Mouse (Mus musculus) heart, adult 9 months (tissue): Measurements from ENCODE around the gene Tert.

Source experiments
- DNase-seq, 2 experiments: peaks; one replicate each; pipeline ENCODE4 v3.0.0; 2022; ENCODE audit warnings: low spot score in 2 of 2

The Tert gene

DNA sequence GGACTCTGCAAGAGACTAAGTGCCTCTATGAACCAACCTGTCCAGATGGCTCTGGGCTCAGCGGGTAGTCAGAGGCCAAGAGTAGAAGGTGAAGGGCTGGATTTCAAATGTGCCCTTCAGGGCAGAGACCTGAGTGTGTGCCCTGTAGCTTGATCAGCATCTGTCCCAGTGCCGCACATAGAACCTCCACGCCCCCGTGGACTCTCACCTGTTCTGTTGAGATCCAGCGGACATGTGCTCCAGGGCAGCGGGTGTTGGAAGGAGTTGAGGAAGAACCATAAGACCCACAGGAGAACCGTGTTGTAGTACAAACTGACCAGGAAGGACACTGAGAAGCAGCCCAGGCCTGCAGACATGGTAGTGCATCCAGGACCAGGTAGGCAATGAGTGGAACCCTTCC is 48.5 kb downstream of the Tert start:
- no peak for DNase-seq

DNA sequence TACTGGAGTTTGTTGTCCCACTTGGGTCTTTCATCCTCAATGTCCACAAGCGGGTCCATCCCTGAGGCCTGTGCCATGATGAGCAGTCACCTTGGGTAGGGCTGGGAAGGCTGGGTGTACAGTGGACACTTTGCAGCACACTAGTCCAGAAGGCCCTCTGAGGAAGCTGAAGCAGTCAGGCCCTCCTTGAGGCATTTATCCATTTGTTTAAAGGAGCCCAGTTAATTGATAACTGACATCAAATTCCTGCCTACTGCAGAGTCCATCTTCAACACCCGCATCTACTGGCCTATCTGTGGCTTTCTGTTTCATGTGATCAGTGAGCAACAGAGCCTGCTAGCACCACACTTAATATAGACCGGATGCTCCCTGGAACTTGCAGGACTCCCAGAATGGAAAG is 51.1 kb downstream of the Tert start, which contains the start of gene Slc6a18:
TSS of gene Slc6a18 (minus strand) at position 171 of the 400 bp plus-strand sequence.
- DNase-seq, result no peak

DNA sequence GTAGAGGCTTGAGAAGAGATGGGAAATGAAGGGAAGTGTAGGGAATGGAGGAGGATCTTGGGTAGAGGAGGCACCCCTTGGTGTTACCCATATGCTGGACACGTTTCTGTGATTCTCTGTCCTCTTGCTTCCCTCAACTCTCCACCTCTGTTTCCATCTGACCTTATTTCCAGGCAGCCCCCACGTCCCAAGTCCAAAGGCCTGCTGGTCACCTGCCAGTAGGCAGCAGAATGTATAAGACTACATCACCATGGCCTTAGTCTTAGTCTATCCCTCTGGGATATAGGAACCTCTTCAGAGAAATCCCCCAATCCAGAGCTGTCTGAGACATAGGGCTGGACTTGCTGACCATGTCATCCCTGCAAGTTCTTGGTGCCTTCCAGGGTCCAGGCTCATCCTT is 52.6 kb downstream of the Tert start:
- DNase-seq, result no peak

DNA sequence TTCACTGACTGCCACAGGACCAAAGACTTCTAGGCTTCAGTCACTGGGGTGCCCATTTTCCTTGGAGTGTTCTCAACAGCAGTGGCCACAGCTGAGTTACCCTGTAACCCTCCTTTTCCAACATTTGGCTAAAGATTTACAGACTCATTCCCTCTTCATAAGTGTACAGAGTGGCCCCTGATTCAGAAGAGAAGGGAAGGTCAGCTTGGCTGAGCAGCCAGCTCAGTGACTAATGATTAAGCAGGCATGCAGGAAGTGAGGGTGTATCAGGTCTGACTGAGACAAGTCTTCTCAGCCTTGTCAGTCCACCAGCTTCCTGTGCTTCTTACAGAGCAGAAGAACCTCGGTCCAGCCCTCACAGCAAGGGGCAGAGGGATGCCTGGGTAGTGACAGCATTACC is 53.7 kb downstream of the Tert start:
- DNase-seq, result no peak

DNA sequence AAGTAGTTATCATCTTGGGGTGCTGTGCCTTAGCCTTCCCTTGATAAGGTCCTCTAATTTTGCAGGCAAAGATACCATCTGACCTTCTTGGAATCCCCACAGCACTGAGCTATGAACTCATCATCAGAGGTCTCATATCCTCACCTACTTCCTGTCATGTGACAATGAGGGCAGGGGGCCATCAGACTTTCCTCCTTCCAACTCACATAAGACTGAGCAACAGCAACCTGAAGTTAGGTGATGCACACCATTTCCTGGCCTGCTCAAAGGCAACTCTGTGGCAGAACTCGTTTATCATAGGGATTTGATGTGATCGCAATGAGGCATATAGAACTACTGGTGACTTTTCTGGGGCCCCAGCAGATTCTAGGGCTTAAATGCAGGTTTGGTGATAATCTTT is 55.5 kb downstream of the Tert start:
- no peak for DNase-seq

DNA sequence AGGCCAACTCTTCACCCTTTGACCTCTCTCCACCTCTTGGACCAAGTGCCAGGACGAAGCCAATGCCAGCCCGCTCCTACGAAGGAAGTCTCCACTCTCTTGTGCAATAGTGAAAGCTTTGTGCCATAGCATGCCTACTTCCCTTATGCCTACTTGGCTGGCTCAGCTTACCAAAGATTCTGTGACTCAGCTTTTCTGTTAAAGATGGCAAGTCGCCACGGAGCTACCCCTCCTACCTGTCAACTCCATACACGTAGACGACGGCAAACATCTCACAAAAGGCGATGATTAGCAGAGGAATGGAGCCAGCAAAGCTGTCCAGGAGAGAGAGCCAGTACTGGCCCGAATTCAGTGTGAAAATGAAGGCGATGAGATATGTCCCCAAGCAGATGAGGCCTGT is 57.0 kb downstream of the Tert start:
- DNase-seq, result peak; percentile 17 to 35

DNA sequence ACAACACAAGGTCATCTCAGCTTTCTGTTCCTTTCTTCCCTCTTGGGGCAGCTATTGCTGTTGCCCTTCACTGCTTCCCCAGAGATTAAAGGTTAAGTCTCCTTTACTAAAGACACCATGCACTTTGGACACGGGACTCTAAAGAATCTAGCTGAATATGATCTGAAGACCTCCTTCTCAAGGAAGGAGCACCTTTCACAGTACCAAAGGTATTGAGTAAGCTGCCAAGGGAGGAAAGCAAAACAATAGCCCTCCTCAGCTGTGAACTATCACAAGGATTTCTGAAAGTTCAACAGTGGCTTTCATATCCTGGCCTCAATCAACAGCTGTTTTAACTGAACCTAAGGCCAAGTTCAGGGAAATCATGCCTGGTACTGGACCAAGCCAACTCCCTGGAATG is 57.7 kb downstream of the Tert start:
- DNase-seq, result no peak

DNA sequence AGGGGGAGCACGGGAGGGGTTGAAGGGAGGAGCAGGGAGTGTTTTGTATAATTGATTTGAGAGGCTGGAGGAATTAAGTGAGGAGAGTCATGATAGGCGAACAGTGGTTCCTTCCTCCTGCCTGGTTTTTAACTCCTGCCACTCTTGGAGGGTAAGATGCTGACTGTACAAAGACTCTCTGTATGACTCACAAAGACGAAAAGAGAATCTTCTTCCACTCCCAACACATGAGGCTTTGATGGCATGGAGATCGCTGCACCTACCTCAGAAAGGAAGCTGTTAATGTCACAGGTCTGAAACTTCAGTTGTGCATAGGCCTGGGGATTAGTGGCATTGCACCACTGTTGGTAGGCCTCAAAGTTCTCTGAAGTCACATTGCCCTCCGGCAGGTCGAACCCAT is 58.8 kb downstream of the Tert start:
- DNase-seq, result no peak

DNA sequence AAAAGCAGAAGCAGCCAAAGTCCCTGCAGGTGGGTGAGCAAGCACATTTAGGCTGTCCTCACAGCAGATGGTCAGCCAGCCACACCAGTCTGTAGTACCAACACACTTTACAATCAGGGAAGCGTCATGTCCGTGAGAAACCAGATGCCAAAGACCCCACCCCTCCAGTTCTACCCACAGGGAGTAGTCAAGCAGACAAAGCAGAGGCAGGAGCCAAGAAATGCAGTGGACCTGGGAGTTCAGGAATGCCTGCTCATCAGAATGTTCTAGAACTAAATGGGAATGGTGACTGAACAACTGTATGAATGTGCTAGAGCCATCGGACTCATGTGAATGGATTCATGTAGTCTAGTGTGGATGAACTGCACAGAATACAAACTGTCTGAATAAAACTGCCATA is 60.9 kb downstream of the Tert start:
- DNase-seq, result no peak

DNA sequence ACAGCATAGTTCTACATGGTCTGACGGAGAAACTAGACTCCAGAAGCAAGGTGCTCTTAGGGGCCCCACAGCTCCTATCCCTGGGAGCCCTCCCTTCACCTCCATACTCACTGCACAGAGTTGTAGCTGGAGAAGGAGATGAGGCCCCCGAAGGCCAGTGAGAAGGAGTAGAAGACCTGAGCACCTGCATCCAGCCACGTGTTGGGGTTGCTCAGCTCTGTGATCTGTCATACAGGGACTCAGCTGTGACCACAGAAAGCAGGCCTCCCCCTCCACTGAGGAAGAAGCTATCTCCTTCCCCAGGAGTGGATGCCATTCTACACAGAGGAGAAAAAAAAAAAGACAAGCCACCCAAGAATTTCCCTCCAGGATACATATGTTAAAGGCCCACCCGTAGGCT is 62.2 kb downstream of the Tert start:
- no peak for DNase-seq

DNA sequence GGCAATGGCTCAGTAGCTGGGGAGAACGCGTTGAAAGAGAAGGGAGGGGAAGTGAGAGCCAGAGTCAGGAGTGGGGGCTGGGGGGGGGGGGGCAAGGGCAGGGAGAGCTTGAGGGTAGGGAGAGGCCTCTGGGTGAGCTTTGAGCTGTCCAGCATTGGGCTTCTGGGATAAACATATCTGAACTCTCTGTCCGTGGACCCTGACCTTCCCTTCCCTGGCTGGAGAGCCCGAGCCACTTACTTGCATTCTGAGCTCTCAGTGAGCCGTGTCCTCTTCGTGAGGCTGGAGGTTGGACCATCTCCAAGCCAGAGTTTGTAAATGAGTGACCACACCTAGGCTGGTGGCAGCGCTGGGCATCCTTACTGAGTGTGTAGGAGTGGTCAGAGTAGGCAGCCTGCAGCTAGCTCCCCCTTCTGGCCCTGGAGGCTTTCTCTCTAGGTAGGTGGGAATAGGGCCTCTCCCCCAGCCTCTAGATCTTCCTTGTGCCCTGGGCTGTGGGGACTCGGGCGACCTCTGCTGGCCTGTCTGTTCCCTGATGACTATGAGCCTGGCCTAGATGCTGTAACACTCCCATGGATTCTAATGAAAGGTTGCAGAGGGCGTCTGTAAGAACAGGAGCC is 65.6 kb downstream of the Tert start:
- DNase-seq, result peak; percentile 10 to 21

DNA sequence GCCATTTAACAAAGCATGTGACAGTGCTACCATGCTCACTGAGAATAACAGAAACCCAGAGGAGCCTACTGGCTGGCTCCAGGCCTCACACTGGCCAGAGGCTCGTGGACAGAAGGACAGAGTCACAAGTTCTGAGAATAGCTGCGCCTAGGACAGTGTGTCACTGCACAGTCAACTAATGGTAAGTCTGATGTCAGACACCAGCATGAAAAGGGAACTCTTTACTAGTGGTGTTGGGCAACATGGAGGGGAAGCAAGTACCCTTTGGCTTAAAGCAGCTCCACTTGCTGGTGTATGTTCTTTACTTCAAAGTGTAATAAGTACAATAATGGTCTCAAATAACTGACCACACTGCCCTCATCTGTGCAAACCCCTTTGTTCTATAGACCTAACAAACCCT is 66.6 kb downstream of the Tert start:
- no peak for DNase-seq

DNA sequence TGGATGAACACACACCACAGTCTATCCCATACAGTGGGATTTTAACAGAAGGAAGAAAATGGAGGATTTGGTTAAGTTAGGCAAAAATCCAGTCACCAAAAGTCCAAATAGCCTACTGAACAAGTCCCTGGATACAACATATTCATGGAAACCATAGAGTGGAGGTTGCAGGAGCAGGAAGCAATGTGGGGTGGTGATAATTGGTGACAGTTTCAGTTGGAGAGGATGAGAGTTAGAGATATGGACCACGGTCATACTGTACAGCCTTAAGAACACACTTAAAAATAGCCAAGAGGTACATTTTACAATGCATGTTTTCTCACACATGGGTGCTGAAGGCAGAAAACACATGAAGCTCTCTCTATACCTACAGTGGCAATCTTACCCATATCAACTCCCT is 68.3 kb downstream of the Tert start:
- no peak for DNase-seq

DNA sequence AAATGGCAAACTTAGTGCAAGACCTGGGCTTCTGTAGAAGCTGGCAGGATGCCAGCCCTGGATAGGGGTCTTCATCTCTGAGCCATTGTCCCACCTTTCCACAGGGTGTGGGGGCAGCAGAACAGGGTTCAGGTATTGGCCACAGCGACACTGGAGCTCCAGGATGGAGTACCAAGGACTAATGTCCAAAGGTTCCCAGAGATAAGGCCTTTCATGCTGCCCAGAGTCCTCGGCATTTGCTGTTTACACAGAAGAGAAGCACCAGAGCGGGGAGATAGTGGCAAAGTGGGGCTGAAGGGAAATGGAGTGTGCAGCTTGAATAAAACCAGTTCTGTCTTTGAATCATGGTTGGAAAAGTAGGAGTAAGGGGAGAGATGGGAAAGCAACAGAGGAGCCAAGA is 69.8 kb downstream of the Tert start:
- no peak for DNase-seq
